Mouse (Mus musculus) thymus, postnatal 0 days (tissue): ENCODE measurements around the gene Sgms1. TPM values are rescaled to one million over a fixed set of nuclear protein-coding genes. Genes with fewer than 3 reads are reported as not detected.

Experiments used
- DNase-seq: peaks from one replicate; pipeline ENCODE4 v3.0.0-alpha.2; 2015; ENCODE audit warnings: low spot score
- polyA plus RNA-seq: library from polyadenylated mRNA; unstranded; fragments of >200 nt; fragmentation: Nextera tagmentation; extraction: Ambion mirVana; gene quantifications from 2 replicates; pipeline ENCODE4 v1.2.1, GENCODE M21; 2015

Sgms1 gene
- polyA plus RNA-seq, 1 experiment from 2014 or later: 5.3 TPM

GRCm38 (mm10) chr19:32252451-32252850 lies 137.1 kb downstream of the Sgms1 start:
- no peak for DNase-seq

- no peak for DNase-seq
These were observed 140.1 kb downstream of the Sgms1 start for GRCm38 (mm10) chr19:32249181-32250130.

GRCm38 (mm10) chr19:32244881-32245280 lies 144.6 kb downstream of the Sgms1 start:
- DNase-seq: no peak

- no peak for DNase-seq
These were observed 146.3 kb downstream of the Sgms1 start for GRCm38 (mm10) chr19:32243246-32243645.

GRCm38 (mm10) chr19:32242153-32242552 lies 147.4 kb downstream of the Sgms1 start:
- no peak for DNase-seq

- DNase-seq: no peak
These were observed 149.0 kb downstream of the Sgms1 start for GRCm38 (mm10) chr19:32240417-32240990.

GRCm38 (mm10) chr19:32239925-32240324 lies 149.6 kb downstream of the Sgms1 start:
- no peak for DNase-seq

- DNase-seq: no peak
These were observed 150.1 kb downstream of the Sgms1 start for GRCm38 (mm10) chr19:32239459-32239792.

- DNase-seq: peak; percentile 25
These were observed 150.6 kb downstream of the Sgms1 start for GRCm38 (mm10) chr19:32238722-32239458.

- DNase-seq: no peak
These were observed 151.8 kb downstream of the Sgms1 start for GRCm38 (mm10) chr19:32237685-32238084.

- DNase-seq: no peak
These were observed 152.3 kb downstream of the Sgms1 start for GRCm38 (mm10) chr19:32237173-32237583.

GRCm38 (mm10) chr19:32234717-32235434 lies 154.6 kb downstream of the Sgms1 start:
- no peak for DNase-seq

GRCm38 (mm10) chr19:32231292-32231691 lies 158.2 kb downstream of the Sgms1 start:
- DNase-seq: no peak

- DNase-seq: peak; percentile 53
These were observed 158.7 kb downstream of the Sgms1 start for GRCm38 (mm10) chr19:32230798-32231197.

GRCm38 (mm10) chr19:32230301-32230700 lies 159.2 kb downstream of the Sgms1 start:
- DNase-seq: no peak

GRCm38 (mm10) chr19:32229776-32230175 lies 159.7 kb downstream of the Sgms1 start:
- DNase-seq: no peak

GRCm38 (mm10) chr19:32227175-32227574 lies 162.3 kb downstream of the Sgms1 start:
- no peak for DNase-seq

GRCm38 (mm10) chr19:32225097-32225490 lies 164.4 kb downstream of the Sgms1 start:
- no peak for DNase-seq

GRCm38 (mm10) chr19:32224318-32225096 lies 165.0 kb downstream of the Sgms1 start:
- DNase-seq: no peak

GRCm38 (mm10) chr19:32223751-32224174 lies 165.8 kb downstream of the Sgms1 start:
- DNase-seq: no peak
